Mouse (Mus musculus): ENCODE results near the gene Sept5.

Gene Sept5

GRCm38 (mm10) chr16:18617370-18618065, 12.2 kb downstream of the Sept5 start:
- DNase-seq (ENCODE audit: low read depth, low spot score): peak; percentile 91

- DNase-seq (ENCODE audit: low read depth, low spot score): peak; percentile 60
Measured at GRCm38 (mm10) chr16:18613301-18613700, 16.5 kb downstream of the Sept5 start.

GRCm38 (mm10) chr16:18611752-18612151, 18.0 kb downstream of the Sept5 start:
- DNase-seq (ENCODE audit: low read depth, low spot score): no peak

- no peak for DNase-seq (ENCODE audit: low read depth, low spot score)
Measured at GRCm38 (mm10) chr16:18609099-18609498, 20.7 kb downstream of the Sept5 start.

- DNase-seq (ENCODE audit: low read depth, low spot score): no peak
Measured at GRCm38 (mm10) chr16:18608226-18608625, 21.5 kb downstream of the Sept5 start.

- no peak for DNase-seq (ENCODE audit: low read depth, low spot score)
Measured at GRCm38 (mm10) chr16:18605705-18606104, 24.0 kb downstream of the Sept5 start.

- no peak for DNase-seq (ENCODE audit: low read depth, low spot score)
Measured at GRCm38 (mm10) chr16:18604267-18604701, 25.5 kb downstream of the Sept5 start.

- no peak for DNase-seq (ENCODE audit: low read depth, low spot score)
Measured at GRCm38 (mm10) chr16:18601447-18601846, 28.3 kb downstream of the Sept5 start.

- DNase-seq (ENCODE audit: low read depth, low spot score): no peak
Measured at GRCm38 (mm10) chr16:18598006-18598405, 31.7 kb downstream of the Sept5 start.

- DNase-seq (ENCODE audit: low read depth, low spot score): no peak
Measured at GRCm38 (mm10) chr16:18596255-18596654, 33.5 kb downstream of the Sept5 start.

GRCm38 (mm10) chr16:18593930-18594329, 35.8 kb downstream of the Sept5 start:
- DNase-seq (ENCODE audit: low read depth, low spot score): no peak

GRCm38 (mm10) chr16:18591047-18592018, 38.4 kb downstream of the Sept5 start:
- DNase-seq (ENCODE audit: low read depth, low spot score): no peak

GRCm38 (mm10) chr16:18589804-18590790, 39.7 kb downstream of the Sept5 start, which contains the start of gene Tbx1:
Gene Tbx1, minus strand, starts transcription at chr16:18590671.
- no peak for DNase-seq (ENCODE audit: low read depth, low spot score)

- no peak for DNase-seq (ENCODE audit: low read depth, low spot score)
Measured at GRCm38 (mm10) chr16:18589080-18589621, 40.6 kb downstream of the Sept5 start.

- no peak for DNase-seq (ENCODE audit: low read depth, low spot score)
Measured at GRCm38 (mm10) chr16:18588738-18589055, 41.1 kb downstream of the Sept5 start.

- no peak for DNase-seq (ENCODE audit: low read depth, low spot score)
Measured at GRCm38 (mm10) chr16:18587847-18588737, 41.7 kb downstream of the Sept5 start.

- DNase-seq (ENCODE audit: low read depth, low spot score): no peak
Measured at GRCm38 (mm10) chr16:18586906-18587546, 42.7 kb downstream of the Sept5 start.

GRCm38 (mm10) chr16:18586076-18586905, 43.5 kb downstream of the Sept5 start:
- no peak for DNase-seq (ENCODE audit: low read depth, low spot score)

- no peak for DNase-seq (ENCODE audit: low read depth, low spot score)
Measured at GRCm38 (mm10) chr16:18585676-18586075, 44.1 kb downstream of the Sept5 start.
